Comparison of ENCODE assay signal across 9 mouse cellular contexts in genomic region chr3:88220842-88221241, GRCm38 (mm10). TPM values are rescaled to one million over a fixed set of nuclear protein-coding genes. Genes with fewer than 3 reads are reported as not detected.
DNase-seq lines count a peak whose midpoint lies in the region; ATAC-seq and TF ChIP-seq lines count a peak whose summit lies in the region.
"Had no signal": no experiment of that assay in that cellular context is flagged by ENCODE, and none has a peak within 500 bp of the region (broad histone marks: within the 10 kb centered on the region; RNA-seq: fewer than 3 reads in every experiment).

No protein-coding gene starts in this region.

- in situ Hi-C loops in ES-E14 (cut with MboI; ENCODE audit: low sequenced_read_pairs in 2 of 2, unreplicated experiment in 2 of 2): no loop called here

- H3K36me3 ChIP-seq in ES-E14 (ENCODE audit: control insufficient read depth, insufficient read depth, low read length, poor library complexity, severe bottlenecking): no peaks in the 10 kb centered on the region
- H3K36me3 ChIP-seq in forebrain, embryonic 16.5 days (ENCODE audit: control insufficient read depth, insufficient read depth): peaks cover 30% of the 10 kb centered on the region
- no peaks in the 10 kb centered on the region for H3K36me3 ChIP-seq in intestine, embryonic 16.5 days (ENCODE audit: control insufficient read depth, insufficient read depth, low read length)
- H3K36me3 ChIP-seq: heart, embryonic 13.5 days had no signal

- no peak overlapping the region for H3K4me3 ChIP-seq in ES-E14 (ENCODE audit: insufficient read depth in 1 of 2, low read depth in 1 of 2, low read length in 2 of 2, poor library complexity in 1 of 2, severe bottlenecking in 1 of 2)
- H3K4me3 ChIP-seq in forebrain, embryonic 16.5 days (replicated peaks; ENCODE audit: low read length): peak overlapping the region; percentile 31
- H3K4me3 ChIP-seq in intestine, embryonic 16.5 days (ENCODE audit: low read length): no peak overlapping the region
- H3K4me3 ChIP-seq: heart, embryonic 13.5 days had no signal

- no peaks in the 10 kb centered on the region for H3K27me3 ChIP-seq in forebrain, embryonic 16.5 days (replicated peaks; ENCODE audit: control insufficient read depth, insufficient read depth, low read length)
- H3K27me3 ChIP-seq in intestine, embryonic 16.5 days (replicated peaks; ENCODE audit: control insufficient read depth, insufficient read depth, low read length): peaks cover 56% of the 10 kb centered on the region

- H3K9me3 ChIP-seq in ES-E14 (ENCODE audit: control insufficient read depth, insufficient read depth, low read depth, low read length): no peaks in the 10 kb centered on the region
- no peaks in the 10 kb centered on the region for H3K9me3 ChIP-seq in forebrain, embryonic 16.5 days (ENCODE audit: control insufficient read depth, low read length)
- H3K9me3 ChIP-seq in intestine, embryonic 16.5 days (ENCODE audit: control insufficient read depth, low read length): no peaks in the 10 kb centered on the region
- H3K9me3 ChIP-seq: heart, embryonic 13.5 days had no signal

- 10% methylated on average over 6 of the region's 6 CpGs for WGBS in forebrain, embryonic 16.5 days
- under 1% methylated on average over 6 of the region's 6 CpGs for WGBS in intestine, embryonic 16.5 days

- H3K9ac ChIP-seq in ES-E14 (ENCODE audit: insufficient read depth, low read depth, low read length, poor library complexity, severe bottlenecking): no peak overlapping the region
- peak overlapping the region; percentile 64 for H3K9ac ChIP-seq in forebrain, embryonic 16.5 days (replicated peaks; ENCODE audit: low read depth, low read length)
- H3K9ac ChIP-seq in intestine, embryonic 16.5 days (ENCODE audit: low read depth, low read length): no peak overlapping the region
- H3K9ac ChIP-seq: heart, embryonic 13.5 days had no signal

- peak; percentile 93 for DNase-seq in ES-E14 (ENCODE audit: low read depth, low spot score)
- DNase-seq in adrenal gland, adult 2 months: peak; percentile 78
- DNase-seq in lung, postnatal 10 days: peak; percentile 85
- peak; percentile 84 for DNase-seq in ovary, postnatal 36 days (ENCODE audit: low spot score)
- DNase-seq in frontal cortex, postnatal 36 days (ENCODE audit: low spot score in 2 of 2): no peak
- DNase-seq in layer of hippocampus, postnatal 14 days (ENCODE audit: low spot score in 2 of 2): no peak

- no peak overlapping the region for H3K27ac ChIP-seq in ES-E14 (ENCODE audit: insufficient read depth, low read depth, low read length, poor library complexity, severe bottlenecking)
- peak overlapping the region; percentile 100 for H3K27ac ChIP-seq in forebrain, embryonic 16.5 days (ENCODE audit: low read length)
- H3K27ac ChIP-seq in intestine, embryonic 16.5 days (ENCODE audit: low read length): no peak overlapping the region
- H3K27ac ChIP-seq: heart, embryonic 13.5 days had no signal

- H3K4me1 ChIP-seq in ES-E14 (ENCODE audit: control insufficient read depth in 2 of 2, insufficient read depth in 2 of 2, low read length in 2 of 2, poor library complexity in 1 of 2): peaks cover 0 to 2% of the 10 kb centered on the region in 2 experiments; a peak in 1 of 4 replicates
- peaks cover 78% of the 10 kb centered on the region for H3K4me1 ChIP-seq in forebrain, embryonic 16.5 days (replicated peaks; ENCODE audit: control insufficient read depth, insufficient read depth, low read length)
- H3K4me1 ChIP-seq in intestine, embryonic 16.5 days (ENCODE audit: control insufficient read depth, insufficient read depth, low read length): no peaks in the 10 kb centered on the region

- peak overlapping the region; percentile 67 for H3K4me2 ChIP-seq in forebrain, embryonic 16.5 days (ENCODE audit: low read length)
- H3K4me2 ChIP-seq in intestine, embryonic 16.5 days (ENCODE audit: low read depth, low read length): no peak overlapping the region
- H3K4me2 ChIP-seq: heart, embryonic 13.5 days had no signal

- no peak for ATAC-seq in forebrain, embryonic 16.5 days
- peak; percentile 64; the same call in 1 of the 2 replicates for ATAC-seq in intestine, embryonic 16.5 days

TF ChIP-seq in ES-E14, 5 proteins besides CTCF, POLR2A, EP300 and RAD21:
- TF ChIP-seq ZNF384 (IDR thresholded peaks at IDR 0.05; ENCODE audit: low read depth, low read length): no peak
- 0 out of 2 replicates have a peak, but pooled peaks have one; percentile 35 for TF ChIP-seq HCFC1 (IDR thresholded peaks at IDR 0.05; ENCODE audit: borderline replicate concordance, insufficient read depth, low read length)

RNA-seq across cellular contexts. Expression of gene Rhbg, which starts 33.7 kb away (rescaled TPM):
- 3.4 and 4.6 TPM in 2 replicates for total RNA-seq in ES-E14 (2012; rRNA removed)
- total RNA-seq in adrenal gland, adult 2 months (2021): 10 to 100 TPM in 1 of 2 experiments, 1 to 10 TPM in 1; 8.5 to 18.3 TPM
- 0.76 and 1.8 TPM in 2 replicates for polyA plus RNA-seq in adrenal gland, adult 2 months (2012; rRNA removed)
- polyA plus RNA-seq in forebrain, embryonic 16.5 days (2015; fragmentation: Nextera tagmentation; extraction: Ambion mirVana): not detected in 2 replicates
- 0.69 and 1.3 TPM in 2 replicates for polyA plus RNA-seq in intestine, embryonic 16.5 days (2015; fragmentation: Nextera tagmentation; extraction: Ambion mirVana)
- not detected for total RNA-seq in layer of hippocampus, postnatal 14 days (2021)

Comparison
In these comparisons a context has a peak if more than half of its experiments do, and no peak if none do; other contexts are left out.
1. DNase-seq: peak in ES-E14 (single experiment), adrenal gland, adult 2 months (single experiment), lung, postnatal 10 days (single experiment) and ovary, postnatal 36 days (single experiment); none in frontal cortex, postnatal 36 days (0 of 2) and layer of hippocampus, postnatal 14 days (0 of 2).